Mouse (Mus musculus): ENCODE results near the gene Med31. TPM values are rescaled to one million over a fixed set of nuclear protein-coding genes. Genes with fewer than 3 reads are reported as not detected.
"Not testable (repeated sequence)": the region's sequence is repeated elsewhere in the genome, so short reads cannot be mapped to it uniquely, and the experiment has no call there.

Gene Med31
- total RNA-seq, 2 experiments from 2014 or later, result 14.5 to 14.6 TPM

- Histone ChIP-seq H3K27ac (no peak overlapping the region), H3K4me3 (no peak overlapping the region)
- no peak for DNase-seq (ENCODE audit: low spot score in 2 of 2)
- no peak for TF ChIP-seq CTCF (conservative IDR thresholded peaks at IDR 0.05)
These were observed 34.3 kb downstream of the Med31 start for GRCm38 (mm10) chr11:72181136-72181535.

GRCm38 (mm10) chr11:72180556-72180955 is 34.8 kb downstream of the Med31 start:
- no peak overlapping the region for H3K27ac ChIP-seq
- no peak overlapping the region for H3K4me3 ChIP-seq
- TF ChIP-seq CTCF (conservative IDR thresholded peaks at IDR 0.05), result no peak
- no peak for DNase-seq (ENCODE audit: low spot score in 2 of 2)

- H3K27ac ChIP-seq, result peak overlapping the region; percentile 43; the same call in 1 of the 2 replicates
- DNase-seq (ENCODE audit: low spot score in 2 of 2), result no peak
- no peak for TF ChIP-seq CTCF (conservative IDR thresholded peaks at IDR 0.05)
These were observed 38.8 kb downstream of the Med31 start for GRCm38 (mm10) chr11:72176553-72176952.

GRCm38 (mm10) chr11:72175966-72176365 is 39.4 kb downstream of the Med31 start:
- Histone ChIP-seq H3K27ac (peak overlapping the region; percentile 43; the same call in 1 of the 2 replicates), H3K4me3 (no peak overlapping the region)
- no peak for DNase-seq (ENCODE audit: low spot score in 2 of 2)
- TF ChIP-seq CTCF (conservative IDR thresholded peaks at IDR 0.05), result no peak

More at GRCm38 (mm10) chr11:72176553-72176952, 38.8 kb downstream of the Med31 start:
- H3K4me3 ChIP-seq, result no peak overlapping the region

GRCm38 (mm10) chr11:72174721-72175120 is 40.7 kb downstream of the Med31 start:
- no peak for TF ChIP-seq CTCF (conservative IDR thresholded peaks at IDR 0.05)
- H3K4me3 ChIP-seq, result no peak overlapping the region
- no peak for DNase-seq (ENCODE audit: low spot score in 2 of 2)
- H3K27ac ChIP-seq, result no peak overlapping the region

GRCm38 (mm10) chr11:72173506-72173905 is 41.9 kb downstream of the Med31 start:
- TF ChIP-seq CTCF (conservative IDR thresholded peaks at IDR 0.05), result no peak
- no peak overlapping the region for H3K4me3 ChIP-seq
- no peak overlapping the region for H3K27ac ChIP-seq
- no peak for DNase-seq (ENCODE audit: low spot score in 2 of 2)

- not testable (repeated sequence) for DNase-seq (ENCODE audit: low spot score in 2 of 2); H3K4me3 ChIP-seq; H3K27ac ChIP-seq
These were observed 43.5 kb downstream of the Med31 start for GRCm38 (mm10) chr11:72171906-72172305.

GRCm38 (mm10) chr11:72169871-72170270 is 45.5 kb downstream of the Med31 start:
- no peak for DNase-seq (ENCODE audit: low spot score in 2 of 2)
- H3K27ac ChIP-seq, result no peak overlapping the region
- no peak for TF ChIP-seq CTCF (conservative IDR thresholded peaks at IDR 0.05)

GRCm38 (mm10) chr11:72163198-72163597 is 52.2 kb downstream of the Med31 start:
- H3K27ac ChIP-seq, result no peak overlapping the region
- no peak overlapping the region for H3K4me3 ChIP-seq
- TF ChIP-seq CTCF (conservative IDR thresholded peaks at IDR 0.05), result no peak
- DNase-seq (ENCODE audit: low spot score in 2 of 2), result no peak

More at GRCm38 (mm10) chr11:72169871-72170270, 45.5 kb downstream of the Med31 start:
- H3K4me3 ChIP-seq, result no peak overlapping the region

Other genes starting within 250 kb of the Med31 start
- gene Aipl1, start 178.1 kb downstream of the Med31 start, total RNA-seq (2021), result not detected
- under 1 TPM; 0.90 to 0.93 TPM for gene Pimreg, start 173.6 kb downstream of the Med31 start, total RNA-seq (2021)
- 10 to 100 TPM; 29.3 to 30.0 TPM for gene Pitpnm3, start 79.8 kb downstream of the Med31 start, total RNA-seq (2021)
- gene Gm43951, start 8.8 kb downstream of the Med31 start, total RNA-seq (2021), result 10 to 100 TPM; 11.0 to 14.1 TPM
- gene 4933427D14Rik, start 8.1 kb downstream of the Med31 start, total RNA-seq (2021), result 10 to 100 TPM; 28.9 to 31.1 TPM
- 10 to 100 TPM; 30.8 to 31.1 TPM for gene Txndc17, start 8.0 kb downstream of the Med31 start, total RNA-seq (2021)
- gene Slc13a5, start 51.6 kb upstream of the Med31 start, total RNA-seq (2021), result 1 to 10 TPM; 6.6 to 7.5 TPM
- gene Xaf1, start 86.0 kb upstream of the Med31 start, total RNA-seq (2021), result 1 to 10 TPM; 4.2 to 5.2 TPM
- not detected for gene Fbxo39, start 98.9 kb upstream of the Med31 start, total RNA-seq (2021)
- gene Tekt1, start 146.8 kb upstream of the Med31 start, total RNA-seq (2021), result 1 to 10 TPM; 2.0 to 3.3 TPM
- gene Smtnl2, start 196.1 kb upstream of the Med31 start, total RNA-seq (2021), result 1 to 10 TPM; 2.2 to 3.8 TPM
- not detected for gene Ggt6, start 219.9 kb upstream of the Med31 start, total RNA-seq (2021)
- gene Mybbp1a, start 225.8 kb upstream of the Med31 start, total RNA-seq (2021), result 10 to 100 TPM; 55.7 to 56.2 TPM

All from layer of hippocampus, adult 2 months (tissue).